Comparison of ENCODE assay signal across 14 mouse cellular contexts in the genomic region with DNA sequence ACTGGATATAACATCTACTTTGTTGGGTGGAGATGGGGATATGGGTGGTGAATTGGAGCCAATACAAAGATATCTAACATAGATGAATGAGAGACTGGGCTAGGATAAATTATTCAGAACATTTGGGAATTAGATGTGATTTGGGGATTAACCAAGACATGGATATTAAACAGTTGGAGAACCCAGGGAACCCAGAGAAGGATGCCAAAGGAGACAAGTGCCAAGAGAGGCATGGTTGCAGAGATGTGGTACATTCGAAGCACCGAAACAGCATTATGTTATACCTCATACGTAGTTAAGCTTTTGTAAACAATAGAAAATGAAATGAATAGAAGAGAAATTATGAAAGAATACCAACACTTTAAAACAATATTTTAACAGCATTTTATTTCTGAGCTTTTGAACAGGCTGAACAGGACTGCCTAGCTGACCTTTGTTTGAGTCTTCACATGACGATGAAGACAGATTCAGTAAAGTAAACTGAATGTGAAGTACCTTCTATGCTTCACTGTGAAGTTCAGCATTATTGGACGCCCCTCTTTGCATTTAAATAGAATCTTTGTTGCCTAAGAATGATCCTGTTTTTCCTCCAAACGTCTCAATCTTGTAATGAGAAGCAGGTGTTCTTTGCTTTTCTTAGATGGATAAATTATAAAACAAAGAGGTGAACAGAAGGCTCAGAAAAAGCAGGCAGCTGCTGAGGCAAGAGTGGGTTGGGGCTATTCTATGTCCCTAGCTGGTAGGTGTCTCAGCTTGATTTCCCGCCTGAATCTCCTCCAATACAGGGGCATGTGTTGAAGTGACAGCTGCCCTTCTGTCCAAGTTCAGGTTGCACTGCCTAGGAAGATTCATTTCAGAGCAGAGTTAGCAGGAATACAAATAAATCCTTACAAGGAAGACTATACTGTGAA.
DNase-seq lines count a peak whose midpoint lies in the region; ATAC-seq lines count a peak whose summit lies in the region.
"Had no signal": no experiment of that assay in that cellular context is flagged by ENCODE, and none has a peak within 500 bp of the region (broad histone marks: within the 10 kb centered on the region; RNA-seq: fewer than 3 reads in every experiment).

No protein-coding gene starts in this region.

- no peaks in the 10 kb centered on the region for H3K4me1 ChIP-seq in hindbrain, embryonic 12.5 days
- H3K4me1 ChIP-seq: limb, embryonic 10.5 days had no signal

- H3K4me2 ChIP-seq in hindbrain, embryonic 12.5 days (replicated peaks), result no peak overlapping the region

- peak; percentile 83 for ATAC-seq in hindbrain, embryonic 12.5 days (ENCODE audit: low FRiP score)

- H3K36me3 ChIP-seq in hindbrain, embryonic 12.5 days, result no peaks in the 10 kb centered on the region
- H3K36me3 ChIP-seq: limb, embryonic 10.5 days had no signal

- H3K9me3 ChIP-seq in hindbrain, embryonic 12.5 days (replicated peaks), result no peaks in the 10 kb centered on the region
- H3K9me3 ChIP-seq: limb, embryonic 10.5 days had no signal

- no peak overlapping the region for H3K9ac ChIP-seq in hindbrain, embryonic 12.5 days
- H3K9ac ChIP-seq: liver, embryonic 14.5 days had no signal

- no peak overlapping the region for H3K27ac ChIP-seq in hindbrain, embryonic 12.5 days
- H3K27ac ChIP-seq: limb, embryonic 10.5 days; liver, embryonic 14.5 days had no signal

- H3K27me3 ChIP-seq in hindbrain, embryonic 12.5 days, result no peaks in the 10 kb centered on the region

- DNase-seq in embryo, embryonic 11 days, result peak; percentile 4
- DNase-seq in embryo, embryonic 9.5 days (ENCODE audit: extremely low spot score), result no peak
- DNase-seq in ZHBTc4 (ENCODE audit: low read depth, low spot score), result peak; percentile 2
- peak; percentile 86 to 88 for DNase-seq in cerebellum, postnatal 10 days
- no peak for DNase-seq in adrenal gland, postnatal 10 days
- no peak for DNase-seq in lung, postnatal 4 days
- no peak for DNase-seq in kidney, adult 18-20 months
- DNase-seq: adrenal gland, adult 8-10 months; heart, postnatal 36 days; retina, postnatal 1 day; thymus, adult 2 months had no signal

- no peak overlapping the region for H3K4me3 ChIP-seq in hindbrain, embryonic 12.5 days
- H3K4me3 ChIP-seq: limb, embryonic 10.5 days had no signal

- 59% methylated on average over 7 of the region's 7 CpGs for WGBS in hindbrain, embryonic 12.5 days

Comparison
In these comparisons a context has a peak if more than half of its experiments do, and no peak if none do; other contexts are left out.
1. DNase-seq: peak in embryo, embryonic 11 days (single experiment), ZHBTc4 (single experiment) and cerebellum, postnatal 10 days (2 of 2); none in embryo, embryonic 9.5 days (single experiment), adrenal gland, postnatal 10 days (single experiment), lung, postnatal 4 days (0 of 2) and kidney, adult 18-20 months (single experiment).